Mouse (Mus musculus) heart, postnatal 0 days (tissue): Measurements from ENCODE around the gene Umad1.

ENCODE experiments used
- CTCF ChIP-seq: IDR thresholded peaks from 2 replicates; pipeline ENCODE4 v1.5.1; 2016; ENCODE audit warnings: antibody characterized with exemption, control low read depth, low read depth
- EP300 ChIP-seq: IDR thresholded peaks from 2 replicates; pipeline ENCODE4 v1.6.1; 2016; ENCODE audit warnings: antibody characterized with exemption, low read depth

DNA sequence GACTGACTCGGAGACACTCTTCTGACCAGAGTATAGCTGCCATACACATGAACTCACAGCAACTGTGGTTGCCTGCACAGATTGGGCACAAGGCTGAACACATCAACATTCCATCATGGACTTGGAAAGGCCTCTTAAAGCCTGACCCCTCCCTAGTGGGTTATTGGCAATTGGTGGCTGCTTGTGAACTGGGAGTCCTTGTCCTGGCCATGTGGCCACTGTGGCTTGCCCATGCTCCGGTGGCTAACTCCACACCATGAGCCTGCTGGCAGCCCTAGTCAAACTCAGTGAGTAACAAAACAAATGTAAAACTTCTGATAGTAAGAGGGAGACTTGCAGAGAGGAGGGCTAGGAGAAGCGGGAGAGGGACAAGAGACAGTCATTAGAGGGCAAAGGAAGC, 213.0 kb downstream of the Umad1 start:
- TF ChIP-seq CTCF (no peak), EP300 (no peak)
